Mouse (Mus musculus) bone marrow, adult 2 months (tissue): ENCODE measurements at regions not wholly inside any gene's neighbourhood (a gene's known extent, or its start where the extent isn't known, plus 50 kb on each side); places are given as distances from the start of the nearest gene placed in this dataset.

Source experiments
- CTCF ChIP-seq: fragments of 200-500 bp; IDR thresholded peaks from 2 replicates; pipeline ENCODE4 v1.5.1; 2011; ENCODE audit warnings: low read length, control low read depth; ENCODE audit not compliant: control insufficient read depth, insufficient read depth
- POLR2A ChIP-seq: fragments of 200-500 bp; IDR thresholded peaks from 2 replicates; pipeline ENCODE4 v1.6.1; 2011; ENCODE audit warnings: low read depth, mild to moderate bottlenecking, control low read depth, low read length, borderline replicate concordance; ENCODE audit not compliant: control insufficient read depth

GRCm38 (mm10) chr14:105499319-105499895, 241.0 kb downstream of the Ndfip2 start:
- TF ChIP-seq CTCF (no peak), POLR2A (no peak)
